Mouse (Mus musculus): ENCODE results near the gene Gpd2. TPM values are rescaled to one million over a fixed set of nuclear protein-coding genes. Genes with fewer than 3 reads are reported as not detected.

Gene Gpd2
- total and polyA plus RNA-seq, 3 experiments = 6.2 to 42.0 (median 33.3) TPM

- ATAC-seq (ENCODE audit: extremely low read depth, insufficient number of reproducible peaks, low FRiP score, poor library complexity, severe bottlenecking) (no peak), DNase-seq (ENCODE audit: low spot score) (no peak)
- Histone ChIP-seq H3K36me3 (replicated peaks) (peaks cover 34% of the 10 kb centered on the region), H3K9me3 (replicated peaks) (no peaks in the 10 kb centered on the region), H3K4me3 (ENCODE audit: low read depth, low read length) (no peak overlapping the region), H3K4me1 (ENCODE audit: insufficient read depth, low read depth, low read length) (peaks cover 13% of the 10 kb centered on the region), H3K27me3 (ENCODE audit: insufficient read depth, low read length) (no peaks in the 10 kb centered on the region)
- no peak for TF ChIP-seq GATA2 (IDR thresholded peaks at IDR 0.05; ENCODE audit: borderline replicate concordance, low read depth, low read length)
- TF ChIP-seq CTCF (IDR thresholded peaks at IDR 0.05; ENCODE audit: low read depth, low read length) = no peak
- TF ChIP-seq POLR2AphosphoS5 (IDR thresholded peaks at IDR 0.05; ENCODE audit: insufficient replicate concordance, low read depth, low read length) = no peak
- TF ChIP-seq GATA1 (IDR thresholded peaks at IDR 0.05; ENCODE audit: borderline replicate concordance, low read length) = no peak
- TF ChIP-seq TAL1 (conservative IDR thresholded peaks at IDR 0.05; ENCODE audit: low read depth, low read length) = no peak
Observed at GRCm38 (mm10) chr2:57243987-57244386, 6.6 kb downstream of the Gpd2 start.

GRCm38 (mm10) chr2:57245721-57246328 lies 8.4 kb downstream of the Gpd2 start:
- H3K4me3 ChIP-seq (ENCODE audit: low read depth, low read length) = no peak overlapping the region
- H3K9me3 ChIP-seq (replicated peaks) = no peaks in the 10 kb centered on the region
- ATAC-seq (ENCODE audit: extremely low read depth, insufficient number of reproducible peaks, low FRiP score, poor library complexity, severe bottlenecking) (no peak), DNase-seq (ENCODE audit: low spot score) (no peak)
- peaks cover 37% of the 10 kb centered on the region for H3K36me3 ChIP-seq (replicated peaks)
- peaks cover under 1% of the 10 kb centered on the region; the same call in 1 of the 2 replicates for H3K4me1 ChIP-seq (ENCODE audit: insufficient read depth, low read depth, low read length)
- no peak for TF ChIP-seq GATA2 (IDR thresholded peaks at IDR 0.05; ENCODE audit: borderline replicate concordance, low read depth, low read length)
- no peak for TF ChIP-seq GATA1 (IDR thresholded peaks at IDR 0.05; ENCODE audit: borderline replicate concordance, low read length)
- no peak for TF ChIP-seq TAL1 (conservative IDR thresholded peaks at IDR 0.05; ENCODE audit: low read depth, low read length)
- TF ChIP-seq POLR2AphosphoS5 (IDR thresholded peaks at IDR 0.05; ENCODE audit: insufficient replicate concordance, low read depth, low read length) = no peak
- TF ChIP-seq CTCF (IDR thresholded peaks at IDR 0.05; ENCODE audit: low read depth, low read length) = no peak
- H3K27me3 ChIP-seq (ENCODE audit: insufficient read depth, low read length) = no peaks in the 10 kb centered on the region

- DNase-seq (ENCODE audit: low spot score) (no peak), ATAC-seq (ENCODE audit: extremely low read depth, insufficient number of reproducible peaks, low FRiP score, poor library complexity, severe bottlenecking) (no peak)
- no peak for TF ChIP-seq CTCF (IDR thresholded peaks at IDR 0.05; ENCODE audit: low read depth, low read length)
- no peak for TF ChIP-seq GATA2 (IDR thresholded peaks at IDR 0.05; ENCODE audit: borderline replicate concordance, low read depth, low read length)
- TF ChIP-seq TAL1 (conservative IDR thresholded peaks at IDR 0.05; ENCODE audit: low read depth, low read length) = no peak
- TF ChIP-seq GATA1 (IDR thresholded peaks at IDR 0.05; ENCODE audit: borderline replicate concordance, low read length) = no peak
- Histone ChIP-seq H3K27me3 (ENCODE audit: insufficient read depth, low read length) (no peaks in the 10 kb centered on the region), H3K4me1 (ENCODE audit: insufficient read depth, low read depth, low read length) (no peaks in the 10 kb centered on the region), H3K4me3 (ENCODE audit: low read depth, low read length) (no peak overlapping the region), H3K36me3 (replicated peaks) (peaks cover 47% of the 10 kb centered on the region), H3K9me3 (replicated peaks) (no peaks in the 10 kb centered on the region)
Observed at GRCm38 (mm10) chr2:57250113-57250512, 12.7 kb downstream of the Gpd2 start.

- no peak for TF ChIP-seq GATA1 (IDR thresholded peaks at IDR 0.05; ENCODE audit: borderline replicate concordance, low read length)
- TF ChIP-seq TAL1 (conservative IDR thresholded peaks at IDR 0.05; ENCODE audit: low read depth, low read length) = no peak
- TF ChIP-seq GATA2 (IDR thresholded peaks at IDR 0.05; ENCODE audit: borderline replicate concordance, low read depth, low read length) = no peak
- no peak for TF ChIP-seq CTCF (IDR thresholded peaks at IDR 0.05; ENCODE audit: low read depth, low read length)
- no peak for TF ChIP-seq POLR2AphosphoS5 (IDR thresholded peaks at IDR 0.05; ENCODE audit: insufficient replicate concordance, low read depth, low read length)
- Histone ChIP-seq H3K36me3 (replicated peaks) (peaks cover 42% of the 10 kb centered on the region), H3K27me3 (ENCODE audit: insufficient read depth, low read length) (no peaks in the 10 kb centered on the region), H3K9me3 (replicated peaks) (no peaks in the 10 kb centered on the region), H3K4me1 (ENCODE audit: insufficient read depth, low read depth, low read length) (peaks cover 2% of the 10 kb centered on the region; the same call in 1 of the 2 replicates), H3K4me3 (ENCODE audit: low read depth, low read length) (no peak overlapping the region)
- no peak for ATAC-seq (ENCODE audit: extremely low read depth, insufficient number of reproducible peaks, low FRiP score, poor library complexity, severe bottlenecking)
- DNase-seq (ENCODE audit: low spot score) = no peak
Observed at GRCm38 (mm10) chr2:57251636-57252317, 14.3 kb downstream of the Gpd2 start.

GRCm38 (mm10) chr2:57252542-57253301 lies 15.3 kb downstream of the Gpd2 start:
- no peak for ATAC-seq (ENCODE audit: extremely low read depth, insufficient number of reproducible peaks, low FRiP score, poor library complexity, severe bottlenecking)
- no peak for TF ChIP-seq TAL1 (conservative IDR thresholded peaks at IDR 0.05; ENCODE audit: low read depth, low read length)
- no peak for TF ChIP-seq GATA1 (IDR thresholded peaks at IDR 0.05; ENCODE audit: borderline replicate concordance, low read length)
- TF ChIP-seq GATA2 (IDR thresholded peaks at IDR 0.05; ENCODE audit: borderline replicate concordance, low read depth, low read length) = no peak
- TF ChIP-seq POLR2AphosphoS5 (IDR thresholded peaks at IDR 0.05; ENCODE audit: insufficient replicate concordance, low read depth, low read length) = no peak
- no peak for TF ChIP-seq CTCF (IDR thresholded peaks at IDR 0.05; ENCODE audit: low read depth, low read length)
- DNase-seq (ENCODE audit: low spot score) = no peak
- H3K4me3 ChIP-seq (ENCODE audit: low read depth, low read length) = no peak overlapping the region
- H3K36me3 ChIP-seq (replicated peaks) = peaks cover 40% of the 10 kb centered on the region
- no peaks in the 10 kb centered on the region for H3K9me3 ChIP-seq (replicated peaks)
- peaks cover 2% of the 10 kb centered on the region; the same call in 1 of the 2 replicates for H3K4me1 ChIP-seq (ENCODE audit: insufficient read depth, low read depth, low read length)
- no peaks in the 10 kb centered on the region for H3K27me3 ChIP-seq (ENCODE audit: insufficient read depth, low read length)

GRCm38 (mm10) chr2:57254267-57254666 lies 16.8 kb downstream of the Gpd2 start:
- Histone ChIP-seq H3K4me3 (ENCODE audit: low read depth, low read length) (no peak overlapping the region), H3K4me1 (ENCODE audit: insufficient read depth, low read depth, low read length) (peaks cover 2% of the 10 kb centered on the region; the same call in 1 of the 2 replicates), H3K36me3 (replicated peaks) (peaks cover 36% of the 10 kb centered on the region), H3K9me3 (replicated peaks) (no peaks in the 10 kb centered on the region), H3K27me3 (ENCODE audit: insufficient read depth, low read length) (no peaks in the 10 kb centered on the region)
- no peak for DNase-seq (ENCODE audit: low spot score)
- TF ChIP-seq CTCF (IDR thresholded peaks at IDR 0.05; ENCODE audit: low read depth, low read length) (no peak), POLR2AphosphoS5 (IDR thresholded peaks at IDR 0.05; ENCODE audit: insufficient replicate concordance, low read depth, low read length) (no peak), GATA1 (IDR thresholded peaks at IDR 0.05; ENCODE audit: borderline replicate concordance, low read length) (no peak), TAL1 (conservative IDR thresholded peaks at IDR 0.05; ENCODE audit: low read depth, low read length) (no peak), GATA2 (IDR thresholded peaks at IDR 0.05; ENCODE audit: borderline replicate concordance, low read depth, low read length) (no peak)
- ATAC-seq (ENCODE audit: extremely low read depth, insufficient number of reproducible peaks, low FRiP score, poor library complexity, severe bottlenecking) = no peak

All from G1E (cell line).